Mouse (Mus musculus) heart, embryonic 15.5 days (tissue): ENCODE data around the gene Kcnk2. TPM values are rescaled to one million over a fixed set of nuclear protein-coding genes. Genes with fewer than 3 reads are reported as not detected.

Source experiments
- ATAC-seq: fragments of 200-750 bp; cut with Nextera tagmentation; replicated peaks from 2 replicates; pipeline ENCODE4 v1.8.0; 2017; ENCODE audit warnings: low read depth, moderate TSS enrichment; ENCODE audit not compliant: insufficient number of reproducible peaks, insufficient read depth, low FRiP score
- H3K27ac ChIP-seq: fragments of 300-500 bp; sonication (generic); 2 replicates; pipeline ENCODE4 v1.5.1; 2015; ENCODE audit warnings: mild to moderate bottlenecking, inconsistent platforms
- H3K27me3 ChIP-seq: fragments of 300-500 bp; sonication (generic); 2 replicates; pipeline ENCODE4 v1.6.1; 2015; ENCODE audit warnings: inconsistent platforms
- H3K36me3 ChIP-seq: fragments of 300-500 bp; sonication (generic); 2 replicates; pipeline ENCODE4 v1.6.1; 2015; ENCODE audit warnings: mild to moderate bottlenecking, inconsistent platforms
- H3K4me1 ChIP-seq: fragments of 300-500 bp; sonication (generic); replicated peaks from 2 replicates; pipeline ENCODE4 v1.6.1; 2015; ENCODE audit warnings: inconsistent platforms
- H3K4me2 ChIP-seq: fragments of 300-500 bp; sonication (generic); 2 replicates; pipeline ENCODE4 v1.6.1; 2015; ENCODE audit warnings: inconsistent platforms, mild to moderate bottlenecking, moderate library complexity
- H3K4me3 ChIP-seq: fragments of 300-500 bp; sonication (generic); 2 replicates; pipeline ENCODE4 v1.5.1; 2015; ENCODE audit warnings: mild to moderate bottlenecking, inconsistent platforms
- H3K9ac ChIP-seq: fragments of 300-500 bp; sonication (generic); 2 replicates; pipeline ENCODE4 v1.6.1; 2015; ENCODE audit warnings: mild to moderate bottlenecking, inconsistent platforms
- H3K9me3 ChIP-seq: fragments of 300-500 bp; sonication (generic); replicated peaks from 2 replicates; pipeline ENCODE4 v1.6.1; 2016; ENCODE audit warnings: inconsistent platforms
- WGBS: fragments of 180-500 bp; shearing (Covaris S2); methylation state at CpG from one replicate; pipeline ENCODE4 v1.1.7; 2015; ENCODE audit warnings: mixed read lengths; 5-methylcytosine and 5-hydroxymethylcytosine counted together
- polyA plus RNA-seq: library from polyadenylated mRNA; unstranded; fragments of >200 nt; fragmentation: Nextera tagmentation; extraction: Ambion mirVana; gene quantifications from 2 replicates; pipeline ENCODE4 v1.2.1, GENCODE M21; 2015

The Kcnk2 gene
- polyA plus RNA-seq, 1 experiment from 2014 or later: 0.37 TPM

DNA sequence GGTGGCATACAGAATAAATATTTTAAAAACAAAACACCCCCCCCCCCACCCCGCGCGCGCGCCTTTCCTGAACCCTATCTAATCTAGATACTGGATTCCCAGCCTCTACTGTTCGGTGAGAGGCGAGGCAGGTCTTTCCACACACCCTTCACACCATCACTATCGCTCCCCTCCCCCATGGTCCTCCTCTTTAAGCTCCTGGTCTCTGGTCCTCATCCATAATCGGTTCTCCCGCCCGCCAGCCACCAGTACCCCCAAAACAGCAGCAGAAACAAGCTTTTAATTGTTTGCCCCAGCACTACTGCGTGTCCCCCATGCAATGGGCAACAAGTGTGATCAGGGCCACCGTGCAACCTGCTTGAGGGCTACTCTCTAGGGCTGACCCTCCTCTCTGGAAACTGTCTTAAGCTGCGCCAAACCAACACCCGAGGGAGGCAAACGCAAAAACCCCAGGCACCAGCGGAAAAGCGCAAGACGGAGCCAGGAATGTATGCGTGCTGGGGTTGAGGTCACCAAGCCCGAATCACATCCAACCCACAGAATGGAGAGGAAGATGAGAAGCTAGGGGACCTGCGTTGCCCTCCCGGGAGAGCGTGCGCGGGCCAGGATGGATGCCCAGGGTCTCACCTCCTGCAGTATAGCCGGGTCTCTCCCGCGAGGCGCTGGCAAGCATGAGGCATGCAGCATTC, 59.5 kb downstream of the Kcnk2 start:
- Histone ChIP-seq H3K27ac (no peak overlapping the region), H3K9ac (no peak overlapping the region), H3K9me3 (no peaks in the 10 kb centered on the region), H3K27me3 (peaks cover 45% of the 10 kb centered on the region), H3K4me3 (peak overlapping the region; percentile 66), H3K36me3 (no peaks in the 10 kb centered on the region), H3K4me1 (peaks cover 15% of the 10 kb centered on the region), H3K4me2 (peak overlapping the region; percentile 99)
- 2% methylated on average over 30 of the region's 30 CpGs for WGBS
- ATAC-seq: no peak

DNA sequence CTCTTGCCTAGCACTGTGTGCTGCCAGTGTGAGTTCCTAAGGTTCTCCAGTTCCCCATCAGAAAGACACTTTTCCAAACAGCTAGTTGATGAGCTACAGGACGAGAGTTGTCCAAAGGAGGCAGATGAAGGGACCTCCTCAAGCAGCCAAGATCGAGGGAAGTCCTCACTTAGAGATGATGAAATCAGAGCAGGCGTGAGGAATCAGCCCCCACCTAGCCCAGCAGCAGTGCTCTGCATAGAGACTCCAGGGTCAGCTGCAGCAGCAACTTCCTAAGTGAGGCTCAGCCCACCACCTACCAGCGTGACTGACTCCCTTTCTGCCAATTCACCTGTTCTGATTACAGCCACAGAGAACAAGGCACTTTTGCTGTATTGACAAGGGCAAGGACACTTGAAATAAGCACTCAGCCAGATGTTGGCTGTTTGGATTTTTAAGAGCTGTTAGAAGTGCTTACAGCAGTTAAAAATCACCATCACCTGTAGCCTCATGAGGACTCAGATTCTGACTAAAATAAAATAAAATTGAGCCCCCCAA, 60.6 kb downstream of the Kcnk2 start:
- Histone ChIP-seq H3K4me2 (no peak overlapping the region), H3K27me3 (peaks cover 45% of the 10 kb centered on the region), H3K4me1 (peaks cover 15% of the 10 kb centered on the region), H3K9me3 (no peaks in the 10 kb centered on the region), H3K27ac (no peak overlapping the region), H3K4me3 (no peak overlapping the region), H3K36me3 (no peaks in the 10 kb centered on the region), H3K9ac (no peak overlapping the region)
- ATAC-seq: no peak
- WGBS: 34% methylated on average over 4 of the region's 4 CpGs

DNA sequence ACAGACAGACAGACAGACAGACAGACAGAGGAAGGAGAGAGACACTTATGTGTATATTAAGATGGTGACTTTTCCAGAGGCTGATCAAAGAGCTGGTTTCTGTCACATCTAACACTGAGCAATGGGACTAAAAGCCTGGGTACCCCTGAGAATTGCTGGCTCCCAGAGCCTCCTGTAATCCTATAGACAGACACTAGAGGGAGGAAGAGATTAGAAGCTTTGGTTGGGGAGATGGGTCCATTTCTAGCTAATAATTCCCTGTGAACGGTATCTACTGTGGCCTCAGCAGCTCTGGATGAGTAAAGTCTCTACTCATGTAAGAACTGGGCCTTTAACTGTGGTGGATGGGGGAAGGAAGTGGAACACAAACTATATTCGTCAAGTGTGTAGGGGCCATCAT, 86.2 kb downstream of the Kcnk2 start:
- no peak overlapping the region for H3K9ac ChIP-seq
- no peak for ATAC-seq
- H3K4me1 ChIP-seq: peaks cover 4% of the 10 kb centered on the region; the same call in 1 of the 2 replicates
- no peak overlapping the region for H3K4me3 ChIP-seq
- no peak overlapping the region for H3K27ac ChIP-seq
- H3K4me2 ChIP-seq: no peak overlapping the region
- no peaks in the 10 kb centered on the region for H3K9me3 ChIP-seq
- H3K36me3 ChIP-seq: no peaks in the 10 kb centered on the region
- H3K27me3 ChIP-seq: no peaks in the 10 kb centered on the region
- WGBS: 60% methylated on average over 2 of the region's 2 CpGs

DNA sequence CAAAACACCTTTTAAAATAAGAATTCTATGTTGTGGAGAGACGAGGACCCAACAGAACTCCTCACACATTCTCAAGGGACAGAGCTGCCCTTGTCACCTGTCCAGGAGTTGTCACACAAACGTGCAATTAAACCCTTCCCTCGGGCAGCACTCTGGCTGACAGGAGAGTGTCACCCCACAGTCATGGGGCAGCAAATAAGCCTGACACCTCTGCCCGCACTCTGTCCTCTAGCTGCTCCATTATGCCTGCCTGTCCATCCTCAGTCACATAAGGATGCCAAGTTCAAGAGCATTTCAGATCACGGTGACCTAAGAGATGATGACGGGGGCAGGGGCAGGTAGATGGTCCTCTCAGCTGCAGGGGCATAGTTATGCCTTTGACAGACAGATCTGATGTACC, 87.6 kb downstream of the Kcnk2 start:
- H3K27me3 ChIP-seq: no peaks in the 10 kb centered on the region
- H3K27ac ChIP-seq: no peak overlapping the region
- 72% methylated on average over 6 of the region's 6 CpGs for WGBS

DNA sequence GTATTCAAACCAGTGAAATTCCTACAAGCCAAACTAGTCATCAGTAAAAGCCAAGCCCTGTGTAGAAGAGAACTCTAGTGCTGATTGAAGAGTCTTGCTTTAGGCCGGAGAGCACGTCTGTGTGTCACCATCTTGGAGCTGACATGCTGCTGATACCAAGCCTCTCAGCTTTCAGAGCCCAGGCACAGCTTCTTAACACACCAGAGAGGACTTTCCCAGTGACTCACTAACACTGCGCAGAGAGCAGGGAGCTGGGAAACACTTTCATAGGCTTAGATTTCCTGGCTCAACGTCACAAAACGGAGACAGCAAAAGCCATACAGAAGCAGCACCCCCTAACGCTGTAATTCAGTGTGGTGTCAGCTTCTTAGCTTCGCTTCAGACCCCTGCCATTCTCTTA, 88.3 kb downstream of the Kcnk2 start:
- no peak overlapping the region for H3K4me2 ChIP-seq
- H3K9ac ChIP-seq: no peak overlapping the region
- H3K27ac ChIP-seq: no peak overlapping the region
- no peaks in the 10 kb centered on the region for H3K36me3 ChIP-seq
- 40% methylated on average over 7 of the region's 7 CpGs for WGBS
- peaks cover 13% of the 10 kb centered on the region for H3K4me1 ChIP-seq
- H3K9me3 ChIP-seq: no peaks in the 10 kb centered on the region
- H3K4me3 ChIP-seq: no peak overlapping the region
- H3K27me3 ChIP-seq: no peaks in the 10 kb centered on the region
- ATAC-seq: no peak

More for the DNA sequence above, 87.6 kb downstream of the Kcnk2 start:
- no peak for ATAC-seq
- Histone ChIP-seq H3K9me3 (no peaks in the 10 kb centered on the region), H3K4me2 (no peak overlapping the region), H3K4me3 (no peak overlapping the region), H3K4me1 (peaks cover 12% of the 10 kb centered on the region), H3K9ac (no peak overlapping the region), H3K36me3 (no peaks in the 10 kb centered on the region)

GRCm38 (mm10) chr1:189310145-189310544, 91.9 kb downstream of the Kcnk2 start:
- Histone ChIP-seq H3K27ac (no peak overlapping the region), H3K4me2 (no peak overlapping the region), H3K27me3 (no peaks in the 10 kb centered on the region), H3K4me3 (no peak overlapping the region), H3K36me3 (no peaks in the 10 kb centered on the region), H3K4me1 (peaks cover 13% of the 10 kb centered on the region), H3K9ac (no peak overlapping the region), H3K9me3 (no peaks in the 10 kb centered on the region)
- ATAC-seq: no peak
- WGBS: 64% methylated on average over 2 of the region's 2 CpGs

GRCm38 (mm10) chr1:189304988-189305522, 97.0 kb downstream of the Kcnk2 start:
- no peaks in the 10 kb centered on the region for H3K27me3 ChIP-seq
- H3K27ac ChIP-seq: no peak overlapping the region
- 74% methylated on average over 8 of the region's 8 CpGs for WGBS
- H3K9me3 ChIP-seq: no peaks in the 10 kb centered on the region
- no peak; the same call in 1 of the 2 replicates for ATAC-seq
- no peak overlapping the region for H3K4me3 ChIP-seq
- no peaks in the 10 kb centered on the region for H3K36me3 ChIP-seq
- H3K4me1 ChIP-seq: peaks cover 5% of the 10 kb centered on the region
- no peak overlapping the region for H3K9ac ChIP-seq
- H3K4me2 ChIP-seq: no peak overlapping the region

GRCm38 (mm10) chr1:189303001-189303400, 99.1 kb downstream of the Kcnk2 start:
- no peaks in the 10 kb centered on the region for H3K36me3 ChIP-seq
- 85% methylated on average over 3 of the region's 3 CpGs for WGBS
- H3K27me3 ChIP-seq: no peaks in the 10 kb centered on the region
- ATAC-seq: no peak
- no peaks in the 10 kb centered on the region for H3K9me3 ChIP-seq
- H3K27ac ChIP-seq: no peak overlapping the region
- H3K4me3 ChIP-seq: no peak overlapping the region
- no peak overlapping the region for H3K4me2 ChIP-seq
- no peak overlapping the region for H3K9ac ChIP-seq
- H3K4me1 ChIP-seq: no peaks in the 10 kb centered on the region

- H3K36me3 ChIP-seq: no peaks in the 10 kb centered on the region
- H3K4me3 ChIP-seq: no peak overlapping the region
- H3K4me2 ChIP-seq: no peak overlapping the region
- H3K9me3 ChIP-seq: no peaks in the 10 kb centered on the region
- H3K27ac ChIP-seq: no peak overlapping the region
- no peaks in the 10 kb centered on the region for H3K4me1 ChIP-seq
- no peak overlapping the region for H3K9ac ChIP-seq
- WGBS: 85% methylated on average over 12 of the region's 12 CpGs
- no peak for ATAC-seq
- H3K27me3 ChIP-seq: no peaks in the 10 kb centered on the region
Observed at GRCm38 (mm10) chr1:189293679-189294406, 108.2 kb downstream of the Kcnk2 start.

DNA sequence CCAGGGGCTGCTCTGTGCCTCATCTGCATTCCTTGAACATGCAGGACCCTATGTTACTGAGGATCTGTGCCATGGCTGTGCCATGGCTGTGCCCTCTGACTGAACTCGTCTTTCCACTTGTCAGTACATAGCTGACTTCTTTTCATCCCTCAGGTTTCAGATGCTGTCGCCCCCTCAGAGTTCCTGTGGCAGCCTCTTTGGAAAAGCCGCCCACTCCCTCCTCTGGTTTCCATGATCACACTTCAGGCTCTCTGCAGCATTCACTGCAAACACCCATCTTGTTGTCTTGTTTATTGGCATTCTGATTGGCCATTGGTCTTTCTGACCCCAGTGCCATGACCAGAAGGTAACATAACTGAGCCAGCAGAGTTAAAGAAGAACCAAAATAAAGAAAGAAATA, 111.2 kb downstream of the Kcnk2 start:
- ATAC-seq: no peak
- Histone ChIP-seq H3K4me3 (no peak overlapping the region), H3K4me2 (no peak overlapping the region), H3K27me3 (no peaks in the 10 kb centered on the region), H3K36me3 (no peaks in the 10 kb centered on the region), H3K4me1 (no peaks in the 10 kb centered on the region), H3K27ac (no peak overlapping the region), H3K9ac (no peak overlapping the region), H3K9me3 (no peaks in the 10 kb centered on the region)
- WGBS: 55% methylated on average over 3 of the region's 3 CpGs

- H3K4me2 ChIP-seq: no peak overlapping the region
- H3K4me3 ChIP-seq: no peak overlapping the region
- H3K9me3 ChIP-seq: no peaks in the 10 kb centered on the region
- no peaks in the 10 kb centered on the region for H3K27me3 ChIP-seq
- H3K36me3 ChIP-seq: no peaks in the 10 kb centered on the region
- no peak overlapping the region for H3K9ac ChIP-seq
- 73% methylated on average over 8 of the region's 8 CpGs for WGBS
- no peaks in the 10 kb centered on the region for H3K4me1 ChIP-seq
- no peak overlapping the region for H3K27ac ChIP-seq
- no peak for ATAC-seq
Observed at GRCm38 (mm10) chr1:189288948-189289347, 113.1 kb downstream of the Kcnk2 start.
